8 mouse cellular contexts compared by ENCODE assay signal in genomic region chr17:67290662-67291240, GRCm38 (mm10).
DNase-seq lines count a peak whose midpoint lies in the region; ATAC-seq and TF ChIP-seq lines count a peak whose summit lies in the region.

No protein-coding gene starts in this region.

- no peaks in the 10 kb centered on the region for H3K9me3 ChIP-seq in heart, embryonic 13.5 days
- H3K9me3 ChIP-seq in heart, embryonic 11.5 days (replicated peaks; ENCODE audit: control insufficient read depth, low read length): no peaks in the 10 kb centered on the region
- H3K9me3 ChIP-seq in hindbrain, embryonic 10.5 days: no peaks in the 10 kb centered on the region
- no peaks in the 10 kb centered on the region for H3K9me3 ChIP-seq in midbrain, embryonic 13.5 days

- DNase-seq in brain, embryonic 14.5 days (ENCODE audit: low read depth): peak; percentile 89
- no peak for DNase-seq in hindbrain, embryonic 10.5 days (ENCODE audit: low spot score)
- DNase-seq in cerebellum, postnatal 10 days: no peak
- DNase-seq in thymus, postnatal 10 days (ENCODE audit: low spot score in 2 of 2): no peak

- no peak for TF ChIP-seq POLR2A in brain, embryonic 14.5 days (IDR thresholded peaks at IDR 0.05; ENCODE audit: borderline replicate concordance, extremely low read depth, insufficient read depth, insufficient read length, poor library complexity, severe bottlenecking)

- H3K27ac ChIP-seq in heart, embryonic 13.5 days (replicated peaks): no peak overlapping the region
- no peak overlapping the region for H3K27ac ChIP-seq in heart, embryonic 11.5 days (ENCODE audit: low read depth, low read length)
- H3K27ac ChIP-seq in hindbrain, embryonic 10.5 days: no peak overlapping the region; the same call in 1 of the 2 replicates
- peak overlapping the region; percentile 62 for H3K27ac ChIP-seq in midbrain, embryonic 13.5 days

- no peak for TF ChIP-seq CTCF in brain, embryonic 14.5 days (IDR thresholded peaks at IDR 0.05; ENCODE audit: borderline replicate concordance, extremely low read depth, insufficient read depth, insufficient read length)

- ATAC-seq in heart, embryonic 13.5 days (ENCODE audit: extremely low read depth, insufficient number of reproducible peaks, low FRiP score, low TSS enrichment): no peak
- no peak for ATAC-seq in heart, embryonic 11.5 days (replicated peaks; ENCODE audit: insufficient number of reproducible peaks, low FRiP score, low TSS enrichment)
- ATAC-seq in midbrain, embryonic 13.5 days: peak; percentile 88
- no peak for ATAC-seq in megakaryocyte, adult 5-6 weeks (ENCODE audit: poor library complexity, severe bottlenecking)

- peak overlapping the region; percentile 48 for H3K4me2 ChIP-seq in heart, embryonic 13.5 days
- H3K4me2 ChIP-seq in heart, embryonic 11.5 days: no peak overlapping the region
- H3K4me2 ChIP-seq in midbrain, embryonic 13.5 days (replicated peaks): peak overlapping the region; percentile 43

- 44% methylated on average over 16 of the region's 16 CpGs for WGBS in heart, embryonic 13.5 days
- 44% methylated on average over 16 of the region's 16 CpGs for WGBS in heart, embryonic 11.5 days (ENCODE audit: insufficient replicate concordance)
- WGBS in hindbrain, embryonic 10.5 days: 45% methylated on average over 16 of the region's 16 CpGs
- WGBS in midbrain, embryonic 13.5 days: 14% methylated on average over 16 of the region's 16 CpGs

- H3K4me3 ChIP-seq in heart, embryonic 13.5 days: 0 out of 2 replicates have a peak overlapping the region, but pooled peaks have one; percentile 1
- H3K4me3 ChIP-seq in heart, embryonic 11.5 days (ENCODE audit: low read depth, low read length): no peak overlapping the region
- H3K4me3 ChIP-seq in hindbrain, embryonic 10.5 days: peak overlapping the region; percentile 11; the same call in 1 of the 2 replicates
- H3K4me3 ChIP-seq in midbrain, embryonic 13.5 days (replicated peaks): no peak overlapping the region

- peaks cover 5% of the 10 kb centered on the region; the same call in 1 of the 2 replicates for H3K27me3 ChIP-seq in heart, embryonic 13.5 days (replicated peaks)
- H3K27me3 ChIP-seq in heart, embryonic 11.5 days (ENCODE audit: control insufficient read depth, insufficient read depth, low read length): no peaks in the 10 kb centered on the region
- H3K27me3 ChIP-seq in hindbrain, embryonic 10.5 days (ENCODE audit: insufficient read depth, poor library complexity, severe bottlenecking): no peaks in the 10 kb centered on the region
- H3K27me3 ChIP-seq in midbrain, embryonic 13.5 days: peaks cover 8% of the 10 kb centered on the region; the same call in 1 of the 2 replicates

- no peaks in the 10 kb centered on the region for H3K36me3 ChIP-seq in heart, embryonic 13.5 days
- H3K36me3 ChIP-seq in heart, embryonic 11.5 days (ENCODE audit: control insufficient read depth, insufficient read depth, low read length): no peaks in the 10 kb centered on the region
- H3K36me3 ChIP-seq in hindbrain, embryonic 10.5 days: no peaks in the 10 kb centered on the region
- H3K36me3 ChIP-seq in midbrain, embryonic 13.5 days: no peaks in the 10 kb centered on the region

- no peak overlapping the region for H3K9ac ChIP-seq in heart, embryonic 13.5 days
- no peak overlapping the region for H3K9ac ChIP-seq in heart, embryonic 11.5 days (ENCODE audit: low read depth, low read length)
- 0 out of 2 replicates have a peak overlapping the region, but pooled peaks have one; percentile 11 for H3K9ac ChIP-seq in midbrain, embryonic 13.5 days (replicated peaks)

- H3K4me1 ChIP-seq in heart, embryonic 13.5 days: peaks cover 15% of the 10 kb centered on the region
- H3K4me1 ChIP-seq in heart, embryonic 11.5 days (ENCODE audit: control insufficient read depth, insufficient read depth, low read length): no peaks in the 10 kb centered on the region
- peaks cover 16% of the 10 kb centered on the region for H3K4me1 ChIP-seq in hindbrain, embryonic 10.5 days (replicated peaks)
- H3K4me1 ChIP-seq in midbrain, embryonic 13.5 days (replicated peaks): peaks cover 15% of the 10 kb centered on the region

Comparison
In these comparisons a context has a peak if more than half of its experiments do, and no peak if none do; other contexts are left out.
1. H3K4me3 ChIP-seq: peak in heart, embryonic 13.5 days (single experiment) and hindbrain, embryonic 10.5 days (single experiment); none in heart, embryonic 11.5 days (single experiment) and midbrain, embryonic 13.5 days (single experiment).